In the genomic region with DNA sequence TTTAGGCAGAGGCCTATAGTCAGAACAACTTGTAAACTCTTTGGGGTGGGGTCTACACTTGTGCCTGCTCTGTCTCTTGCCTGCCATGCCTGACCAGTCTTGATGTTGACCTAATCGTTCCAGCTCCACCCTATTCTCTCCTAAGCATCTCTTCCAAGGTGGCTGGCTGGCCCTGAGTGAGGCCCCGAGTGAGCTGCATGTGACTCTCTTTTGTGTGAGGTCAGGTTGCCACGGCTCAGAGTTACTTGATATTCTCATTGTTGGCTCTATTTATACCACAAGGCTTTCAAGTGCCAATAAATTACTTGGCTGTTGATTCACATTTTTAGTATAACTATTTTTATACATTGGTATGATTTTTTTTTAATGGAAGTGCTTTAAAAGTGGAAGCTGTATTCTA, we compare ENCODE assay signal across 15 mouse cellular contexts. TPM values are rescaled to one million over a fixed set of nuclear protein-coding genes. Genes with fewer than 3 reads are reported as not detected.
DNase-seq lines count a peak whose midpoint lies in the region; ATAC-seq and TF ChIP-seq lines count a peak whose summit lies in the region.
"Had no signal": no experiment of that assay in that cellular context is flagged by ENCODE, and none has a peak within 500 bp of the region (broad histone marks: within the 10 kb centered on the region; RNA-seq: fewer than 3 reads in every experiment).

No protein-coding gene starts in this region.

- H3K4me3 ChIP-seq in lung, postnatal 0 days (ENCODE audit: low read depth, low read length) = no peak overlapping the region
- H3K4me3 ChIP-seq in heart, embryonic 12.5 days = no peak overlapping the region
- H3K4me3 ChIP-seq in limb, embryonic 12.5 days (replicated peaks) = no peak overlapping the region
- no peak overlapping the region for H3K4me3 ChIP-seq in midbrain, embryonic 14.5 days (replicated peaks; ENCODE audit: low read depth, low read length)
- H3K4me3 ChIP-seq: embryonic facial prominence, embryonic 12.5 days; forebrain, embryonic 12.5 days; limb, embryonic 15.5 days had no signal

- 40% methylated on average over 3 of the region's 3 CpGs for WGBS in lung, postnatal 0 days
- 49% methylated on average over 3 of the region's 3 CpGs for WGBS in heart, embryonic 12.5 days
- WGBS in limb, embryonic 12.5 days = 49% methylated on average over 3 of the region's 3 CpGs
- WGBS in midbrain, embryonic 14.5 days = 38% methylated on average over 3 of the region's 3 CpGs

- no peak overlapping the region for H3K9ac ChIP-seq in lung, postnatal 0 days (replicated peaks; ENCODE audit: low read depth)
- H3K9ac ChIP-seq in heart, embryonic 12.5 days = no peak overlapping the region
- H3K9ac ChIP-seq in limb, embryonic 12.5 days (replicated peaks) = no peak overlapping the region
- H3K9ac ChIP-seq in midbrain, embryonic 14.5 days (replicated peaks; ENCODE audit: low read length) = no peak overlapping the region
- H3K9ac ChIP-seq: embryonic facial prominence, embryonic 12.5 days; forebrain, embryonic 12.5 days; limb, embryonic 15.5 days had no signal

- H3K36me3 ChIP-seq in lung, postnatal 0 days (ENCODE audit: insufficient read depth, low read length) = no peaks in the 10 kb centered on the region
- peaks cover 11% of the 10 kb centered on the region for H3K36me3 ChIP-seq in heart, embryonic 12.5 days
- peaks cover 39% of the 10 kb centered on the region for H3K36me3 ChIP-seq in limb, embryonic 12.5 days
- 0 out of 2 replicates have a peak, but pooled peaks cover 7% of the 10 kb centered on the region for H3K36me3 ChIP-seq in midbrain, embryonic 14.5 days (ENCODE audit: control insufficient read depth, insufficient read depth, low read length)

- no peak for TF ChIP-seq EP300 in lung, postnatal 0 days (IDR thresholded peaks at IDR 0.05)

- no peaks in the 10 kb centered on the region for H3K4me1 ChIP-seq in lung, postnatal 0 days (ENCODE audit: insufficient read depth, low read depth, low read length)
- H3K4me1 ChIP-seq in heart, embryonic 12.5 days (replicated peaks) = peaks cover 46% of the 10 kb centered on the region
- peaks cover 13% of the 10 kb centered on the region for H3K4me1 ChIP-seq in limb, embryonic 12.5 days (replicated peaks)
- H3K4me1 ChIP-seq in midbrain, embryonic 14.5 days (ENCODE audit: control insufficient read depth, insufficient read depth, low read length) = no peaks in the 10 kb centered on the region
- H3K4me1 ChIP-seq: forebrain, embryonic 12.5 days had no signal

- ATAC-seq in lung, postnatal 0 days = no peak
- ATAC-seq in heart, embryonic 12.5 days (ENCODE audit: insufficient number of reproducible peaks, low FRiP score) = 0 out of 2 replicates have a peak, but pooled peaks have one; percentile 19
- ATAC-seq in limb, embryonic 12.5 days (ENCODE audit: insufficient number of reproducible peaks, insufficient read depth, low FRiP score, low TSS enrichment, low read depth) = no peak
- ATAC-seq in midbrain, embryonic 14.5 days (ENCODE audit: low FRiP score, low TSS enrichment) = no peak

- H3K27me3 ChIP-seq in lung, postnatal 0 days (replicated peaks; ENCODE audit: insufficient read depth, low read length) = no peaks in the 10 kb centered on the region
- H3K27me3 ChIP-seq in heart, embryonic 12.5 days (replicated peaks) = no peaks in the 10 kb centered on the region
- H3K27me3 ChIP-seq in limb, embryonic 12.5 days = no peaks in the 10 kb centered on the region
- H3K27me3 ChIP-seq in midbrain, embryonic 14.5 days (ENCODE audit: control insufficient read depth, insufficient read depth, low read length) = no peaks in the 10 kb centered on the region
- H3K27me3 ChIP-seq: embryonic facial prominence, embryonic 12.5 days; forebrain, embryonic 12.5 days; limb, embryonic 15.5 days had no signal

- TF ChIP-seq CTCF in lung, postnatal 0 days (IDR thresholded peaks at IDR 0.05) = no peak

- no peak overlapping the region for H3K4me2 ChIP-seq in lung, postnatal 0 days (replicated peaks; ENCODE audit: low read depth, low read length)
- H3K4me2 ChIP-seq in heart, embryonic 12.5 days = no peak overlapping the region
- no peak overlapping the region for H3K4me2 ChIP-seq in limb, embryonic 12.5 days
- H3K4me2 ChIP-seq in midbrain, embryonic 14.5 days (ENCODE audit: low read length) = no peak overlapping the region
- H3K4me2 ChIP-seq: embryonic facial prominence, embryonic 12.5 days; forebrain, embryonic 12.5 days; limb, embryonic 15.5 days had no signal

- H3K27ac ChIP-seq in lung, postnatal 0 days (ENCODE audit: low read length) = no peak overlapping the region
- peak overlapping the region; percentile 17; the same call in 1 of the 2 replicates for H3K27ac ChIP-seq in heart, embryonic 12.5 days (ENCODE audit: poor library complexity, severe bottlenecking)
- 0 out of 2 replicates have a peak overlapping the region, but pooled peaks have one; percentile 23 for H3K27ac ChIP-seq in limb, embryonic 12.5 days
- H3K27ac ChIP-seq in midbrain, embryonic 14.5 days (replicated peaks; ENCODE audit: low read depth, low read length) = no peak overlapping the region
- H3K27ac ChIP-seq: embryonic facial prominence, embryonic 12.5 days; forebrain, embryonic 12.5 days; limb, embryonic 15.5 days had no signal

- DNase-seq in adrenal gland, adult 2 months = peak; percentile 46
- DNase-seq in adrenal gland, adult 8-10 months = no peak
- peak; percentile 24 for DNase-seq in lung, postnatal 0 days (ENCODE audit: low spot score)
- no peak for DNase-seq in lung, postnatal 36 days
- no peak for DNase-seq in embryo, embryonic 11 days
- no peak for DNase-seq in midbrain, embryonic 14.5 days
- DNase-seq: cerebellum, postnatal 14 days; kidney, postnatal 14 days; lung, adult 2 months; thymus, postnatal 25 days had no signal

- H3K9me3 ChIP-seq in lung, postnatal 0 days (ENCODE audit: low read length) = no peaks in the 10 kb centered on the region
- no peaks in the 10 kb centered on the region for H3K9me3 ChIP-seq in heart, embryonic 12.5 days (replicated peaks)
- H3K9me3 ChIP-seq in limb, embryonic 12.5 days = no peaks in the 10 kb centered on the region
- H3K9me3 ChIP-seq in midbrain, embryonic 14.5 days (ENCODE audit: control insufficient read depth, low read length) = no peaks in the 10 kb centered on the region
- H3K9me3 ChIP-seq: embryonic facial prominence, embryonic 12.5 days; forebrain, embryonic 12.5 days; limb, embryonic 15.5 days had no signal

RNA-seq across cellular contexts. Expression of gene Mrpl33, which starts 30.4 kb away (rescaled TPM):
- total RNA-seq in adrenal gland, adult 2 months (2021) = 100 to 1,000 TPM; 294 to 325 TPM
- polyA plus RNA-seq in adrenal gland, adult 2 months (2012; rRNA removed) = 21.1 and 31.6 TPM in 2 replicates
- 100 to 1,000 TPM; 266 to 421 (median 323) TPM for total RNA-seq in adrenal gland, adult 8-10 months (2022)
- 307 and 313 TPM in 2 replicates for polyA plus RNA-seq in lung, postnatal 0 days (2015; fragmentation: Nextera tagmentation; extraction: Ambion mirVana)
- 372 TPM in 2 replicates for polyA plus RNA-seq in heart, embryonic 12.5 days (2016; fragmentation: Nextera tagmentation; extraction: Ambion mirVana)
- 256 and 289 TPM in 2 replicates for polyA plus RNA-seq in limb, embryonic 12.5 days (2016; fragmentation: Nextera tagmentation; extraction: Ambion mirVana)
- 179 and 211 TPM in 2 replicates for polyA plus RNA-seq in midbrain, embryonic 14.5 days (2014; fragmentation: Nextera tagmentation; extraction: Ambion mirVana)

Comparison
In these comparisons a context has a peak if more than half of its experiments do, and no peak if none do; other contexts are left out.
1. DNase-seq: peak in adrenal gland, adult 2 months (single experiment) and lung, postnatal 0 days (single experiment); none in adrenal gland, adult 8-10 months (single experiment), lung, postnatal 36 days (single experiment), embryo, embryonic 11 days (single experiment) and midbrain, embryonic 14.5 days (single experiment).
2. H3K27ac ChIP-seq: peak in heart, embryonic 12.5 days (single experiment) and limb, embryonic 12.5 days (single experiment); none in lung, postnatal 0 days (single experiment) and midbrain, embryonic 14.5 days (single experiment).